Mouse (Mus musculus) stomach, postnatal 0 days (tissue): ENCODE results near the gene Fxyd1.

Experiments
- CTCF ChIP-seq: IDR thresholded peaks from 2 replicates; pipeline ENCODE4 v1.5.1; 2016; ENCODE audit warnings: antibody characterized with exemption, low read depth, mild to moderate bottlenecking, moderate library complexity
- EP300 ChIP-seq: optimal IDR thresholded peaks from 2 replicates; pipeline ENCODE3; 2016; ENCODE audit warnings: antibody characterized with exemption

- TF ChIP-seq CTCF (no peak), EP300 (no peak)
These were observed 1.6 kb downstream of the Fxyd1 start for GRCm38 (mm10) chr7:31055354-31055824.
